In genomic region chr12:102242076-102242722, GRCm38 (mm10) we compare ENCODE assay signal across 10 mouse cellular contexts. TPM values are rescaled to one million over a fixed set of nuclear protein-coding genes. Genes with fewer than 3 reads are reported as not detected.
A peak's percentile ranks its signal among the peaks of the same experiment; 100 is the strongest.
DNase-seq lines count a peak whose midpoint lies in the region; ATAC-seq lines count a peak whose summit lies in the region.
"Had no signal": no experiment of that assay in that cellular context is flagged by ENCODE, and none has a peak within 500 bp of the region (broad histone marks: within the 10 kb centered on the region; RNA-seq: fewer than 3 reads in every experiment).

No protein-coding gene starts in this region.

- no peaks in the 10 kb centered on the region for H3K4me1 ChIP-seq in forebrain, embryonic 15.5 days
- H3K4me1 ChIP-seq in liver, embryonic 13.5 days (replicated peaks): no peaks in the 10 kb centered on the region

- DNase-seq in gastrocnemius, postnatal 25 days: peak; percentile 27
- DNase-seq in gastrocnemius, postnatal 36 days: no peak
- DNase-seq in ES-CJ7 (ENCODE audit: low read depth, low spot score): peak; percentile 45
- no peak for DNase-seq in liver, embryonic 13.5 days
- no peak for DNase-seq in urinary bladder, postnatal 10 days (ENCODE audit: low spot score)
- DNase-seq in cerebellum, postnatal 25 days: no peak
- DNase-seq in layer of hippocampus, postnatal 14 days (ENCODE audit: low spot score in 2 of 2): no peak

- WGBS in forebrain, embryonic 15.5 days: 52% methylated on average over 6 of the region's 6 CpGs
- 42% methylated on average over 6 of the region's 6 CpGs for WGBS in liver, embryonic 13.5 days (ENCODE audit: insufficient replicate concordance)

- no peak overlapping the region for H3K4me3 ChIP-seq in forebrain, embryonic 15.5 days
- H3K4me3 ChIP-seq in liver, embryonic 13.5 days (replicated peaks): no peak overlapping the region
- H3K4me3 ChIP-seq: limb, embryonic 15.5 days had no signal

- no peaks in the 10 kb centered on the region for H3K27me3 ChIP-seq in forebrain, embryonic 15.5 days
- H3K27me3 ChIP-seq in liver, embryonic 13.5 days: no peaks in the 10 kb centered on the region
- H3K27me3 ChIP-seq: CH12.LX; limb, embryonic 15.5 days had no signal

- no peak overlapping the region for H3K4me2 ChIP-seq in forebrain, embryonic 15.5 days (replicated peaks)
- no peak overlapping the region for H3K4me2 ChIP-seq in liver, embryonic 13.5 days
- H3K4me2 ChIP-seq: limb, embryonic 15.5 days had no signal

- intact Hi-C loops in gastrocnemius, postnatal 36 days (cut with DNase I): no loop called here

- H3K36me3 ChIP-seq in forebrain, embryonic 15.5 days: no peaks in the 10 kb centered on the region
- no peaks in the 10 kb centered on the region for H3K36me3 ChIP-seq in liver, embryonic 13.5 days
- H3K36me3 ChIP-seq: limb, embryonic 15.5 days had no signal

- H3K27ac ChIP-seq in forebrain, embryonic 15.5 days (replicated peaks): no peak overlapping the region
- no peak overlapping the region for H3K27ac ChIP-seq in liver, embryonic 13.5 days
- H3K27ac ChIP-seq: limb, embryonic 15.5 days had no signal

- ATAC-seq in forebrain, embryonic 15.5 days (replicated peaks): peak; percentile 57; the same call in 1 of the 2 replicates
- 0 out of 2 replicates have a peak, but pooled peaks have one; percentile 15 for ATAC-seq in liver, embryonic 13.5 days (ENCODE audit: low read depth)

- no peaks in the 10 kb centered on the region for H3K9me3 ChIP-seq in forebrain, embryonic 15.5 days
- H3K9me3 ChIP-seq in liver, embryonic 13.5 days (replicated peaks): no peaks in the 10 kb centered on the region
- H3K9me3 ChIP-seq: limb, embryonic 15.5 days had no signal

- H3K9ac ChIP-seq in forebrain, embryonic 15.5 days (replicated peaks): no peak overlapping the region
- H3K9ac ChIP-seq in liver, embryonic 13.5 days: no peak overlapping the region
- H3K9ac ChIP-seq: limb, embryonic 15.5 days had no signal

RNA-seq across cellular contexts. Expression of gene Rin3, which starts 40.6 kb away (rescaled TPM):
- 1 to 10 TPM; 6.0 to 8.1 TPM for total RNA-seq in gastrocnemius, postnatal 25 days (2021)
- total RNA-seq in gastrocnemius, postnatal 36 days (2021): 1 to 10 TPM; 6.7 to 7.9 TPM
- polyA plus RNA-seq in forebrain, embryonic 15.5 days (2015; fragmentation: Nextera tagmentation; extraction: Ambion mirVana): 1.3 and 1.7 TPM in 2 replicates
- polyA plus RNA-seq in liver, embryonic 13.5 days (2015; fragmentation: Nextera tagmentation; extraction: Ambion mirVana): 5.7 and 5.9 TPM in 2 replicates
- total RNA-seq in layer of hippocampus, postnatal 14 days (2021): 1 to 10 TPM; 4.0 to 4.4 TPM

Comparison
In these comparisons a context has a peak if more than half of its experiments do, and no peak if none do; other contexts are left out.
1. DNase-seq: peak in gastrocnemius, postnatal 25 days (single experiment) and ES-CJ7 (single experiment); none in gastrocnemius, postnatal 36 days (0 of 2), liver, embryonic 13.5 days (single experiment), urinary bladder, postnatal 10 days (single experiment), cerebellum, postnatal 25 days (0 of 2) and layer of hippocampus, postnatal 14 days (0 of 2).